Mouse (Mus musculus): ENCODE measurements around the gene Ptpn12. TPM values are rescaled to one million over a fixed set of nuclear protein-coding genes. Genes with fewer than 3 reads are reported as not detected.

Ptpn12 gene
- polyA plus RNA-seq, 1 experiment from 2014 or later: 24.5 TPM

DNA sequence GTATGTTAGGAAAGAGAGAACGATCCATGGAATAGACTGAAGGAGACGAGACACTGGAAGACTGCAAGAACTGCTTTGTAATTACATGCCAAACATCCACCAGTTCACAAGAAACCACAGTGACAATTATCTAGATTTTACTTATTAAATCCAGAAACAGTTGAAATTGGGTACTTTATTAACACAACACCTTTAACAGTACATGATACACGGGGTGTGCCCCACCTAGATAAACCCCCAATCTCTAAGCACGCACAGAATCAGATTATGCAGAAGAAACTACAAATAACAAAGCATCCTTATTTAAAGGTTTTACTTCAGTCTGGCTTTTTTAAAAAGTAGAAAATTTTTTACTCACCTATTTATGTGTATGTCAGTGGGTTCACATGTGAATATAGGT lies 8.6 kb downstream of the Ptpn12 start:
- H3K27me3 ChIP-seq: no peaks in the 10 kb centered on the region
- no peak for ATAC-seq (ENCODE audit: insufficient number of reproducible peaks, insufficient read depth, low FRiP score, low TSS enrichment)
- 88% methylated on average over 4 of the region's 4 CpGs for WGBS

DNA sequence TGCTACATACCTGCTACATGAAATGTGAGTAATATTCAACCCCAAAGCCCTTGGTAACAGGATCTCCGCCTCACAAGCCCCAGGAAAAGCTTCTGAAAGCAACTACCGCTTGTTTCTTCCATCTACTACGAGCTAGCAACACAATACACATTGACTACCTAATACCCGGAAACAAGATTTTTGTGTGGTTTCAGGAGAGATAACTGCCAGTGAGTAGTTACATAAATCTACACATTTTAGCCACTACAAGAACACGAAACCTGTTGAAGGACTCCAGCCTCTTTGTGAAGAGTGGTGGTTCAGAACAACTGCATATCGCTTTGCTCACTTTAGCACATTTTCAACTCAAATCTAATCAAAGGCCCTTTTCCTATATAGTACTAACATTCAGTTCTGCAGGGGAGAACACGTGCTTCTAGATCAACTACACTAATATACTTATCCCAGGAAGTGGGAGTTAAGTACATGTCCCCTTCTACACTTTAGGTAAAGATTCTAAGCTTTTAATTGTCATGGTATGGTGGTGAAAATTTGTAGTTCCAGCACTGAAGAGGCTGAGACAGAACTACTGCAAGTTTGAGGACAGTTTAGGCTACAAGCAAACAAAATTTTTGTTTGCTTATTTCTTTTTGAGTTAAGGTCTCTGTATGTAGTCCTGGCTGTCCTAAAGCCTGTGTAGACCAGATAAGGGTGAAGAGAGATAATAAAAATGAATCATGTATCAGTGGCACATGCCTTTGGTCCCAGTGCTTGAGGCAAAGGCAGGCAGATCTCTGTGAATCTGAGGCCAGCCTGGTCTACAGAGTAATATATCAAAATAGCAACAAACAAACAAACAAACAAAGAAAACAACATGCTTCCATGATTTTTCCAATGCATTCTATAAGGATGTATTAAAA lies 9.3 kb downstream of the Ptpn12 start:
- WGBS: 84% methylated on average over 7 of the region's 7 CpGs
- ATAC-seq (ENCODE audit: insufficient number of reproducible peaks, insufficient read depth, low FRiP score, low TSS enrichment): no peak

More for the DNA sequence above, 8.6 kb downstream of the Ptpn12 start:
- Histone ChIP-seq H3K36me3 (no peaks in the 10 kb centered on the region), H3K4me3 (no peak overlapping the region), H3K4me1 (no peaks in the 10 kb centered on the region), H3K9me3 (no peaks in the 10 kb centered on the region), H3K4me2 (replicated peaks) (no peak overlapping the region), H3K27ac (no peak overlapping the region), H3K9ac (no peak overlapping the region)

GRCm38 (mm10) chr5:21045462-21045861 lies 10.2 kb downstream of the Ptpn12 start:
- Histone ChIP-seq H3K27ac (no peak overlapping the region), H3K4me2 (replicated peaks) (no peak overlapping the region), H3K4me3 (no peak overlapping the region), H3K9me3 (no peaks in the 10 kb centered on the region), H3K9ac (no peak overlapping the region), H3K36me3 (no peaks in the 10 kb centered on the region), H3K4me1 (no peaks in the 10 kb centered on the region), H3K27me3 (no peaks in the 10 kb centered on the region)
- ATAC-seq (ENCODE audit: insufficient number of reproducible peaks, insufficient read depth, low FRiP score, low TSS enrichment): no peak
- WGBS: 89% methylated on average over 2 of the region's 2 CpGs

More for the DNA sequence above, 9.3 kb downstream of the Ptpn12 start:
- Histone ChIP-seq H3K27me3 (no peaks in the 10 kb centered on the region), H3K4me1 (no peaks in the 10 kb centered on the region), H3K4me3 (no peak overlapping the region), H3K4me2 (replicated peaks) (no peak overlapping the region), H3K27ac (no peak overlapping the region), H3K36me3 (no peaks in the 10 kb centered on the region), H3K9me3 (no peaks in the 10 kb centered on the region), H3K9ac (no peak overlapping the region)

GRCm38 (mm10) chr5:21038100-21038499 lies 17.6 kb downstream of the Ptpn12 start:
- no peaks in the 10 kb centered on the region for H3K36me3 ChIP-seq
- H3K9ac ChIP-seq: no peak overlapping the region
- no peak for ATAC-seq (ENCODE audit: insufficient number of reproducible peaks, insufficient read depth, low FRiP score, low TSS enrichment)
- peaks cover 7% of the 10 kb centered on the region; the same call in 1 of the 2 replicates for H3K4me1 ChIP-seq
- WGBS: 90% methylated on average over 5 of the region's 5 CpGs
- no peaks in the 10 kb centered on the region for H3K27me3 ChIP-seq
- H3K27ac ChIP-seq: no peak overlapping the region
- H3K9me3 ChIP-seq: no peaks in the 10 kb centered on the region
- H3K4me2 ChIP-seq (replicated peaks): no peak overlapping the region
- no peak overlapping the region for H3K4me3 ChIP-seq

GRCm38 (mm10) chr5:21035689-21036480 lies 19.8 kb downstream of the Ptpn12 start:
- no peaks in the 10 kb centered on the region for H3K36me3 ChIP-seq
- H3K27ac ChIP-seq: no peak overlapping the region
- no peak for ATAC-seq (ENCODE audit: insufficient number of reproducible peaks, insufficient read depth, low FRiP score, low TSS enrichment)
- H3K9me3 ChIP-seq: no peaks in the 10 kb centered on the region
- H3K4me2 ChIP-seq (replicated peaks): no peak overlapping the region
- no peak overlapping the region for H3K4me3 ChIP-seq
- no peaks in the 10 kb centered on the region for H3K27me3 ChIP-seq
- H3K9ac ChIP-seq: no peak overlapping the region
- WGBS: 85% methylated on average over 7 of the region's 7 CpGs
- peaks cover 9% of the 10 kb centered on the region for H3K4me1 ChIP-seq

GRCm38 (mm10) chr5:21034388-21034966 lies 21.2 kb downstream of the Ptpn12 start:
- Histone ChIP-seq H3K4me1 (peaks cover 12% of the 10 kb centered on the region), H3K9ac (no peak overlapping the region), H3K4me3 (no peak overlapping the region), H3K9me3 (no peaks in the 10 kb centered on the region), H3K36me3 (no peaks in the 10 kb centered on the region), H3K27ac (no peak overlapping the region), H3K27me3 (no peaks in the 10 kb centered on the region), H3K4me2 (replicated peaks) (no peak overlapping the region)
- WGBS: 73% methylated on average over 6 of the region's 6 CpGs
- ATAC-seq (ENCODE audit: insufficient number of reproducible peaks, insufficient read depth, low FRiP score, low TSS enrichment): no peak

DNA sequence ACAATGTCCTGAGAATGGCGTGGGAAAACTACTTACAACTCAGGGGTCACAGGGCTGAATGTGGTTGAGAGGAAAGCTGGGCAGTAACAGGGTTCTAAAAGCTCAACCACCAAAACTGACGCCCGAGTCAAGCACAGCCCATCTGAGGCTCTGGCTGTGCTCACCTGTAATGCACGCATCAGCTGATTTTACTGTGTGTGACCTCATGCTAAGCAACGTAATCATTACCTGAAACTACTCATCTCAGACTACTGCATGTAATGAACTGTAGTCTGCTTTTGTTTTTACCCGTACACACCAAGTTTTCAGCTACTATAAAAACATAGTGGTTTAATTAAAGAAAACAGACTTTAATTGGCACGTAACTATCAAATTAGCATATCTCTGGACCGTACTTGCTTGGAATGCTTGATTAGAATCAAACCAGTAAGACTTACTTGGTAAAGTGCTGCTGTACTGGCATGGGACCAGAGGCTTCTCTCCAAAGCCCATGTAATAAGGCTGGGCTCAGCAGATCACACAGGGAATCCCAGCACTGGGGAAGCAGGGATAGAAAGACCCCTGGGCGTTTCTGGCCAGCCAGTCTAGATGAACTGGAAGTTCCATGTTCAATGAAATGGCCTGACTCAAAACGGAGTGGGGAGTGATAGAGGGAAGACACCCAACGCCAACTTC lies 22.2 kb downstream of the Ptpn12 start:
- H3K4me3 ChIP-seq: no peak overlapping the region
- no peak for ATAC-seq (ENCODE audit: insufficient number of reproducible peaks, insufficient read depth, low FRiP score, low TSS enrichment)
- peaks cover 5% of the 10 kb centered on the region; the same call in 1 of the 2 replicates for H3K36me3 ChIP-seq
- no peaks in the 10 kb centered on the region for H3K9me3 ChIP-seq
- 64% methylated on average over 11 of the region's 11 CpGs for WGBS
- H3K4me2 ChIP-seq (replicated peaks): no peak overlapping the region
- H3K9ac ChIP-seq: no peak overlapping the region
- peaks cover 12% of the 10 kb centered on the region for H3K4me1 ChIP-seq
- no peaks in the 10 kb centered on the region for H3K27me3 ChIP-seq
- H3K27ac ChIP-seq: no peak overlapping the region

GRCm38 (mm10) chr5:21032626-21033025 lies 23.1 kb downstream of the Ptpn12 start:
- no peak overlapping the region for H3K9ac ChIP-seq
- peaks cover 12% of the 10 kb centered on the region; the same call in 1 of the 2 replicates for H3K36me3 ChIP-seq
- no peaks in the 10 kb centered on the region for H3K27me3 ChIP-seq
- H3K4me3 ChIP-seq: no peak overlapping the region
- H3K9me3 ChIP-seq: no peaks in the 10 kb centered on the region
- H3K4me2 ChIP-seq (replicated peaks): no peak overlapping the region
- H3K27ac ChIP-seq: no peak overlapping the region
- 56% methylated on average over 3 of the region's 3 CpGs for WGBS
- H3K4me1 ChIP-seq: peaks cover 12% of the 10 kb centered on the region
- ATAC-seq (ENCODE audit: insufficient number of reproducible peaks, insufficient read depth, low FRiP score, low TSS enrichment): no peak

DNA sequence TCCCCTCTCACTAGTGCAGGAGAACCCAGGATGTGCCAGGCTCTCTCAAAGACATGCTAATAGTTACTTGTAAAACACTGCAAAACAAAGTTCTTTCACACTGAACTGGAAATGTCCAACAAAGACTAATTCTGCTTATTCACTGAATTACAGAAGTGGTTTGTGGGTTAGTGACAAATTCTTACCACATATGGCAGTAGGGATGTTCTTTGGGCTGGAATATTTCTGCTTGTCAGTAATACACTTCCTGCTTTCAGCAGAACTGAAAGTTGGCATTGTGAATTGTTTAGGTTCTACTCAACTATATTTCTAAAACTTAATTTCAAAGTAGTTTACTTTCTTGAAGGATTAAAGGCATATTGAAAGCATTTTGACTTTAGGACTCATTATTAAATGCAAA lies 25.5 kb downstream of the Ptpn12 start:
- Histone ChIP-seq H3K4me2 (replicated peaks) (no peak overlapping the region), H3K9me3 (no peaks in the 10 kb centered on the region), H3K27me3 (no peaks in the 10 kb centered on the region), H3K9ac (no peak overlapping the region), H3K4me3 (no peak overlapping the region), H3K27ac (no peak overlapping the region), H3K36me3 (peaks cover 12% of the 10 kb centered on the region; the same call in 1 of the 2 replicates), H3K4me1 (peaks cover 12% of the 10 kb centered on the region)
- ATAC-seq (ENCODE audit: insufficient number of reproducible peaks, insufficient read depth, low FRiP score, low TSS enrichment): no peak

DNA sequence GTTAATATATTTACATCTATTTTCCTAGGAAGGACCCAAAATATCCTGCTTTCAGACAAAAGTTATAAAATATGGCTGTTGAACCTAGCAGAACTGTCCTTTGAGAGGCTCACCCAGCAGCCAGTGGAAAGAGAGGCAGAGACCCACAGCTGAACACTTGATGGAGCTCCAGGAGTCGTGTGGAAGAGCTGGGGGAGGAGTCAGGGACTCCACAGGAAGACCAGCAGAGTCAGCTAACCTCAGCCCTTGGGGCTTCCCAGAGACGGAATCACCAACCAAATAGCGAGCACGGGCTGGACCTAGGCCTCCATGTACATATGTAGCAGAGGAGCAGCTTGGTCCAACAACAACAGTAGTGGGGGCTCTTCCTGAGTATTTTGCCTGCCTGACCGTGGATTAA lies 38.6 kb downstream of the Ptpn12 start:
- H3K4me2 ChIP-seq (replicated peaks): no peak overlapping the region
- no peak for ATAC-seq (ENCODE audit: insufficient number of reproducible peaks, insufficient read depth, low FRiP score, low TSS enrichment)
- H3K4me3 ChIP-seq: no peak overlapping the region
- no peaks in the 10 kb centered on the region for H3K4me1 ChIP-seq
- peaks cover 24% of the 10 kb centered on the region for H3K36me3 ChIP-seq
- 62% methylated on average over 5 of the region's 5 CpGs for WGBS
- no peak overlapping the region for H3K9ac ChIP-seq
- H3K9me3 ChIP-seq: no peaks in the 10 kb centered on the region
- no peak overlapping the region for H3K27ac ChIP-seq
- no peaks in the 10 kb centered on the region for H3K27me3 ChIP-seq

DNA sequence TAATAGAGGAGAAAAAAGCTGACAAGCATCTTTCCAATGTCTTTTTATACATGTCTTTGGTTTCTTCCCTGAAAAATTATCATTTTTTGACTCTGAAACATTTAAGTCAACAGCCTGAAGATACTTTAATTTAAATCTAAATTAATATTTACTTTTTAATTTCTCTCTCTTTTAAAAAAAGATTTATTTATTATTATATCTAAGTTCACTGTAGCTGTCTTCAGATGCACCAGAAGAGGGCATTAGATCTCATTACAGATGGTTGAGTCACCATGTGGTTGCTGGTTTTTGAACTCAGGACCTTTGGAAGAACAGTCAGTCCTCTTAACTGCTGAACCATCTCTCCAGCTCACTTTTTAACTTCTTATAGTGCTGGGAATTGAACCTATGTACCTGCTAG lies 44.8 kb downstream of the Ptpn12 start:
- Histone ChIP-seq H3K9ac (no peak overlapping the region), H3K4me2 (replicated peaks) (no peak overlapping the region), H3K4me1 (no peaks in the 10 kb centered on the region), H3K4me3 (no peak overlapping the region), H3K36me3 (peaks cover 26% of the 10 kb centered on the region), H3K27me3 (no peaks in the 10 kb centered on the region), H3K9me3 (no peaks in the 10 kb centered on the region), H3K27ac (no peak overlapping the region)
- no peak for ATAC-seq (ENCODE audit: insufficient number of reproducible peaks, insufficient read depth, low FRiP score, low TSS enrichment)

Data from embryonic facial prominence, embryonic 12.5 days (tissue).